Mouse (Mus musculus): ENCODE results near the gene Asb17. TPM values are rescaled to one million over a fixed set of nuclear protein-coding genes. Genes with fewer than 3 reads are reported as not detected.
"Not testable (repeated sequence)": the region's sequence is repeated elsewhere in the genome, so short reads cannot be mapped to it uniquely, and the experiment has no call there.

Gene Asb17
- polyA plus RNA-seq, 1 experiment from 2014 or later = 0.09 TPM

GRCm38 (mm10) chr3:153845500-153845899 lies 1.5 kb downstream of the Asb17 start:
- H3K27me3 ChIP-seq (ENCODE audit: control insufficient read depth, insufficient read depth, low read depth, low read length) = no peaks in the 10 kb centered on the region

GRCm38 (mm10) chr3:153846109-153846508 lies 2.1 kb downstream of the Asb17 start:
- ATAC-seq (ENCODE audit: low read depth) = no peak
- Histone ChIP-seq H3K27me3 (ENCODE audit: control insufficient read depth, insufficient read depth, low read depth, low read length) (no peaks in the 10 kb centered on the region), H3K4me2 (ENCODE audit: low read depth, low read length) (no peak overlapping the region), H3K9ac (ENCODE audit: low read length) (no peak overlapping the region), H3K4me3 (ENCODE audit: low read length) (no peak overlapping the region), H3K27ac (ENCODE audit: low read length) (no peak overlapping the region), H3K9me3 (ENCODE audit: control insufficient read depth, low read length) (no peaks in the 10 kb centered on the region), H3K36me3 (ENCODE audit: control insufficient read depth, insufficient read depth, low read length) (no peaks in the 10 kb centered on the region), H3K4me1 (replicated peaks; ENCODE audit: control insufficient read depth, insufficient read depth, low read length) (no peaks in the 10 kb centered on the region)
- 89% methylated on average over 4 of the region's 4 CpGs for WGBS

More at GRCm38 (mm10) chr3:153845500-153845899, 1.5 kb downstream of the Asb17 start:
- no peak overlapping the region for H3K4me2 ChIP-seq (ENCODE audit: low read depth, low read length)
- H3K4me3 ChIP-seq (ENCODE audit: low read length) = no peak overlapping the region
- H3K36me3 ChIP-seq (ENCODE audit: control insufficient read depth, insufficient read depth, low read length) = no peaks in the 10 kb centered on the region
- no peak overlapping the region for H3K9ac ChIP-seq (ENCODE audit: low read length)
- H3K27ac ChIP-seq (ENCODE audit: low read length) = no peak overlapping the region
- no peaks in the 10 kb centered on the region for H3K4me1 ChIP-seq (replicated peaks; ENCODE audit: control insufficient read depth, insufficient read depth, low read length)
- no peaks in the 10 kb centered on the region for H3K9me3 ChIP-seq (ENCODE audit: control insufficient read depth, low read length)
- no peak for ATAC-seq (ENCODE audit: low read depth)
- 78% methylated on average over 2 of the region's 2 CpGs for WGBS

- no peak for ATAC-seq (ENCODE audit: low read depth)
- Histone ChIP-seq H3K27ac (ENCODE audit: low read length) (no peak overlapping the region), H3K27me3 (ENCODE audit: control insufficient read depth, insufficient read depth, low read depth, low read length) (no peaks in the 10 kb centered on the region), H3K4me3 (ENCODE audit: low read length) (no peak overlapping the region), H3K9me3 (ENCODE audit: control insufficient read depth, low read length) (no peaks in the 10 kb centered on the region), H3K9ac (ENCODE audit: low read length) (no peak overlapping the region), H3K4me1 (replicated peaks; ENCODE audit: control insufficient read depth, insufficient read depth, low read length) (no peaks in the 10 kb centered on the region), H3K36me3 (ENCODE audit: control insufficient read depth, insufficient read depth, low read length) (no peaks in the 10 kb centered on the region), H3K4me2 (ENCODE audit: low read depth, low read length) (no peak overlapping the region)
- WGBS = 58% methylated on average over 7 of the region's 7 CpGs
Observed at GRCm38 (mm10) chr3:153847207-153847733, 3.3 kb downstream of the Asb17 start.

GRCm38 (mm10) chr3:153849368-153850015 lies 5.5 kb downstream of the Asb17 start:
- Histone ChIP-seq H3K4me1 (replicated peaks; ENCODE audit: control insufficient read depth, insufficient read depth, low read length) (no peaks in the 10 kb centered on the region), H3K4me2 (ENCODE audit: low read depth, low read length) (no peak overlapping the region), H3K9ac (ENCODE audit: low read length) (no peak overlapping the region), H3K27ac (ENCODE audit: low read length) (no peak overlapping the region), H3K9me3 (ENCODE audit: control insufficient read depth, low read length) (no peaks in the 10 kb centered on the region), H3K36me3 (ENCODE audit: control insufficient read depth, insufficient read depth, low read length) (no peaks in the 10 kb centered on the region), H3K4me3 (ENCODE audit: low read length) (no peak overlapping the region), H3K27me3 (ENCODE audit: control insufficient read depth, insufficient read depth, low read depth, low read length) (no peaks in the 10 kb centered on the region)
- ATAC-seq (ENCODE audit: low read depth) = peak; percentile 91
- WGBS = 7% methylated on average over 5 of the region's 5 CpGs

- Histone ChIP-seq H3K27ac (ENCODE audit: low read length) (no peak overlapping the region), H3K9me3 (ENCODE audit: control insufficient read depth, low read length) (no peaks in the 10 kb centered on the region), H3K4me2 (ENCODE audit: low read depth, low read length) (no peak overlapping the region), H3K4me1 (replicated peaks; ENCODE audit: control insufficient read depth, insufficient read depth, low read length) (no peaks in the 10 kb centered on the region), H3K36me3 (ENCODE audit: control insufficient read depth, insufficient read depth, low read length) (no peaks in the 10 kb centered on the region), H3K9ac (ENCODE audit: low read length) (no peak overlapping the region), H3K4me3 (ENCODE audit: low read length) (no peak overlapping the region), H3K27me3 (ENCODE audit: control insufficient read depth, insufficient read depth, low read depth, low read length) (no peaks in the 10 kb centered on the region)
- ATAC-seq (ENCODE audit: low read depth) = no peak
- WGBS = 86% methylated on average over 7 of the region's 7 CpGs
Observed at GRCm38 (mm10) chr3:153850759-153851158, 6.8 kb downstream of the Asb17 start.

GRCm38 (mm10) chr3:153852266-153852665 lies 8.3 kb downstream of the Asb17 start:
- Histone ChIP-seq H3K4me3 (ENCODE audit: low read length) (no peak overlapping the region), H3K4me1 (replicated peaks; ENCODE audit: control insufficient read depth, insufficient read depth, low read length) (no peaks in the 10 kb centered on the region), H3K27ac (ENCODE audit: low read length) (no peak overlapping the region), H3K9ac (ENCODE audit: low read length) (no peak overlapping the region), H3K4me2 (ENCODE audit: low read depth, low read length) (no peak overlapping the region), H3K36me3 (ENCODE audit: control insufficient read depth, insufficient read depth, low read length) (no peaks in the 10 kb centered on the region), H3K9me3 (ENCODE audit: control insufficient read depth, low read length) (no peaks in the 10 kb centered on the region), H3K27me3 (ENCODE audit: control insufficient read depth, insufficient read depth, low read depth, low read length) (no peaks in the 10 kb centered on the region)
- 35% methylated on average over 8 of the region's 8 CpGs for WGBS
- peak; percentile 68 for ATAC-seq (ENCODE audit: low read depth)

GRCm38 (mm10) chr3:153858350-153859001 lies 14.5 kb downstream of the Asb17 start:
- Histone ChIP-seq H3K4me2 (ENCODE audit: low read depth, low read length) (no peak overlapping the region), H3K9me3 (ENCODE audit: control insufficient read depth, low read length) (no peaks in the 10 kb centered on the region), H3K4me3 (ENCODE audit: low read length) (no peak overlapping the region), H3K27ac (ENCODE audit: low read length) (no peak overlapping the region), H3K36me3 (ENCODE audit: control insufficient read depth, insufficient read depth, low read length) (no peaks in the 10 kb centered on the region), H3K4me1 (replicated peaks; ENCODE audit: control insufficient read depth, insufficient read depth, low read length) (no peaks in the 10 kb centered on the region), H3K27me3 (ENCODE audit: control insufficient read depth, insufficient read depth, low read depth, low read length) (no peaks in the 10 kb centered on the region), H3K9ac (ENCODE audit: low read length) (no peak overlapping the region)
- no peak for ATAC-seq (ENCODE audit: low read depth)
- 70% methylated on average over 10 of the region's 10 CpGs for WGBS

GRCm38 (mm10) chr3:153860392-153860791 lies 16.4 kb downstream of the Asb17 start:
- H3K36me3 ChIP-seq (ENCODE audit: control insufficient read depth, insufficient read depth, low read length); H3K4me1 ChIP-seq (replicated peaks; ENCODE audit: control insufficient read depth, insufficient read depth, low read length); ATAC-seq (ENCODE audit: low read depth); H3K4me2 ChIP-seq (ENCODE audit: low read depth, low read length); H3K9ac ChIP-seq (ENCODE audit: low read length); H3K27me3 ChIP-seq (ENCODE audit: control insufficient read depth, insufficient read depth, low read depth, low read length); H3K4me3 ChIP-seq (ENCODE audit: low read length); H3K27ac ChIP-seq (ENCODE audit: low read length); H3K9me3 ChIP-seq (ENCODE audit: control insufficient read depth, low read length): not testable (repeated sequence)
- WGBS = 83% methylated on average over 8 of the region's 8 CpGs

GRCm38 (mm10) chr3:153863816-153864215 lies 19.8 kb downstream of the Asb17 start:
- Histone ChIP-seq H3K4me3 (ENCODE audit: low read length) (no peak overlapping the region), H3K4me2 (ENCODE audit: low read depth, low read length) (no peak overlapping the region), H3K27ac (ENCODE audit: low read length) (no peak overlapping the region), H3K36me3 (ENCODE audit: control insufficient read depth, insufficient read depth, low read length) (no peaks in the 10 kb centered on the region), H3K9me3 (ENCODE audit: control insufficient read depth, low read length) (no peaks in the 10 kb centered on the region), H3K27me3 (ENCODE audit: control insufficient read depth, insufficient read depth, low read depth, low read length) (no peaks in the 10 kb centered on the region), H3K4me1 (replicated peaks; ENCODE audit: control insufficient read depth, insufficient read depth, low read length) (no peaks in the 10 kb centered on the region), H3K9ac (ENCODE audit: low read length) (no peak overlapping the region)
- ATAC-seq (ENCODE audit: low read depth) = no peak
- 64% methylated on average over 2 of the region's 2 CpGs for WGBS
